Mouse (Mus musculus): ENCODE results near the gene Gch1.

- TF ChIP-seq GATA1 (IDR thresholded peaks at IDR 0.05; ENCODE audit: borderline replicate concordance, low read length): no peak
- no peak for TF ChIP-seq FLI1 (IDR thresholded peaks at IDR 0.05; ENCODE audit: low read length)
Measured at GRCm38 (mm10) chr14:47216541-47216940, 27.3 kb upstream of the Gch1 start.
